Mouse (Mus musculus): Measurements from ENCODE around the gene Igf1r. TPM values are rescaled to one million over a fixed set of nuclear protein-coding genes. Genes with fewer than 3 reads are reported as not detected.

Gene Igf1r
- total RNA-seq, 4 experiments from 2014 or later: 7.5 to 9.4 (median 8.0) TPM

- peak; percentile 72 to 83 for DNase-seq (ENCODE audit: low spot score in 2 of 2)
Observed at GRCm38 (mm10) chr7:68223356-68223808, 270.8 kb downstream of the Igf1r start.

- no peak for DNase-seq (ENCODE audit: low spot score in 2 of 2)
Observed at GRCm38 (mm10) chr7:68224006-68224405, 271.4 kb downstream of the Igf1r start.

DNA sequence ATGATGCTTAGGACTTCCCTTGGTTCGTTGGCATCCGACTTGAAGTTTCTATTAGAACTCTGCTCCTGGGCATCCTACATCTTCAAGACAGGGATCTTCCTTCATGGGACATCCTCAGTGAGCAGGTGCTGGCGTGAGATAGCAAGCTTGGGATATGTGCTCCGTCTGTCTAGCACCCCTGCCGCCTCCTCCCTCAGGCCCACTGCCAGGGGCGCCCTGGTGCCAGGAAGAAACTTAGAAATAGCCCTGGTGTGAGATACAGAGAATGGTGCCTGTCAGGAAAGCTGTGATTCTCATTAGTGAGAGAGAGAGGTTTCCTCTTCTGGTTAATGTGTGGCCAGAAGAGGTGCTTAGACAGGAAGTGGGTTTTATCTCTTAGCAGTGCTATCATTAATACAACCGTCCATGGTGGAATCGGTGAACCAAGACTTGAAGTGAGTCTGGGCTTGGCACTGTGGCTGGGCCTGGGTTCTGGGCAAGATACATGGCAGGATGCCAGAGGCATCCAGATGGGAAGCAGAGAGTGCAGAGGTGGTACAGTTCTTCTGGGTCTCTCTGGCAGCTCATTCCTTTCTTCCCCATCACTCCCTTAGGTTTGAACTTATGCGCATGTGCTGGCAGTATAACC, 272.9 kb downstream of the Igf1r start:
- DNase-seq (ENCODE audit: low spot score in 2 of 2): no peak

GRCm38 (mm10) chr7:68227021-68227420, 274.4 kb downstream of the Igf1r start:
- no peak for DNase-seq (ENCODE audit: low spot score in 2 of 2)

DNA sequence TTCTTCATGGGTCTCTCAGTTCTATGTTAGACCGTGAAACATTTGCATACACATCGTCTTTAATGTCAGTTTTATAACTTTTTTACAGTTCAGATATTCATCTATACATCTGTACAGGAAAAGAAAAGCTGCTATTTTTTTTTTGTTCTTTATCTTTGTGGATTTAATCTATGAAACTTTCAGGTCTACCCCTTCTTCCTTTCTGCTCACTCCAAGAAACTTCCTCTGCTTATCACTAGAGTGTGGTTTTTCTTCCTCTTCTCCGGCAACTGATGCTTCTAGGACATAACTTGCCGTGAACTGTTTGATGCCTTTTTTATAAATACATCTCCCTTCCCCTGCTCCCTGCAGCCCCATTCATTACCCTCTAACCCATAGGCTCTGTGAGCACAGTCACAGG, 275.0 kb downstream of the Igf1r start:
- no peak for DNase-seq (ENCODE audit: low spot score in 2 of 2)

DNA sequence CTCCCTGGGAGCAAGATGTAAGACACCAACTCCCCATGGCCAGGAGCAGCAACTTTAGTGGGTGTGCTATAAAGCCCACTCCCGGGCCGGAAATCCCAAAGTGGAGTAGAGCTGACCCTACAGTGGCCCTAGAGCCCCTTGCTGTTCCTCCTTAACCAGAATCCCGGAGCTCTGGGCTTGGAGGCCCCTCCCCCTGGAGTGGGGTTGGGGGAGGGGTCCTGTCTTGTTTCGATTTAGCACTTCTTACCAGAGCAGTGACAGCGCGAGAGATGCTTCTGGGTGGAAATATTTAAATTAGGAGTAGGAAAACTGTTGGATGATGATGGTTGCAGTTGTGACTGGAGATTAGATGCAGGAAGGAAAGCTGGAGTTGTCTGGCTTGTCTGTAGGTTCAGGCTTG, 275.9 kb downstream of the Igf1r start:
- no peak for DNase-seq (ENCODE audit: low spot score in 2 of 2)

GRCm38 (mm10) chr7:68230831-68231230, 278.2 kb downstream of the Igf1r start:
- DNase-seq (ENCODE audit: low spot score in 2 of 2): no peak

DNA sequence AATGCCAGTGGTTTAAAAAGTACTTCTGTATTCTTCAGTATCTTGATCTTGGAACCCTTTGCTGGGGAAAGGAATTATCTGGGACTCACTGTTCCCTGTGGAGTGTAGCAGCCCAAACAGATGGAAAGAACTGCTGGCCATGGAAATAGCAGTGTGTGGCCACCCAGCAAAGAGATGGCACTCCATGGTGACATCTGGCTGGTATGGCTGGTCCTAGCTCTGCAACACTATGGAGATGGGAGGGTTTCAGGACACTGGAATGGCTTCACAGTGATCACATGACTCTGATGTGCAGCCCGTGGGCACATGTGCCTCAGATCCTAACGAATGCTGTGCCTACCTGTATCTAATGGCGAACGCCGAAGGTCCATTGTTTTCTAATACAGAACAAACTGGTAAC, 279.9 kb downstream of the Igf1r start:
- no peak for DNase-seq (ENCODE audit: low spot score in 2 of 2)

DNA sequence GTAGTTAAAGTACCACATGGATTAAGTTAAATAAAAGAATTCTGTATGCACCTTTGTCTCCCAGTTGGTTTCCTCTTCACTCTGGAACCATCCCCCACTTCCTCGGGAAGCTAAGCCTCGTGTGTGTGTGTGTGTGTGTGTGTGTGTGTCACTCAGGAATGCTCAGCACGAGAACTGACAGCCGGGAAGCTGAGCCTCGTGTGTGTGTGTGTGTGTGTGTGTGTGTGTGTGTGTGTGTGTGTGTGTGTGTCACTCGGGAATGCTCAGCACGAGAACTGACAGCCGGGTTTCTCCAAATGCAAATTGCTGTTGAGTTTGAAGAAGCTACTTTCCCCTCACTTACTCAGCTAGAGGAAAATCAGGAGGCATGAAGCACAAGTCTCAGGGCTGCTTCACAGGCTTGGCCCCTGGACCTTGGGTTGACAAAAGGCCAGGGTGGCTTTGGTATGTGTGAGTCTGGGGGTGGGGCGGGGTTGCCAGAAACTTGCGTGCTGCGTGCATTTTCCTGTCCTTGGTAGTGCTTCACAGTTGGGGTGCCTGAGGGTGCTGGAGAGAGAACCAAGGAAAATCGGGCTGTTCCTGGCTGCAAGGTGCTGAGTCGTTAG, 281.1 kb downstream of the Igf1r start:
- no peak for DNase-seq (ENCODE audit: low spot score in 2 of 2)

DNA sequence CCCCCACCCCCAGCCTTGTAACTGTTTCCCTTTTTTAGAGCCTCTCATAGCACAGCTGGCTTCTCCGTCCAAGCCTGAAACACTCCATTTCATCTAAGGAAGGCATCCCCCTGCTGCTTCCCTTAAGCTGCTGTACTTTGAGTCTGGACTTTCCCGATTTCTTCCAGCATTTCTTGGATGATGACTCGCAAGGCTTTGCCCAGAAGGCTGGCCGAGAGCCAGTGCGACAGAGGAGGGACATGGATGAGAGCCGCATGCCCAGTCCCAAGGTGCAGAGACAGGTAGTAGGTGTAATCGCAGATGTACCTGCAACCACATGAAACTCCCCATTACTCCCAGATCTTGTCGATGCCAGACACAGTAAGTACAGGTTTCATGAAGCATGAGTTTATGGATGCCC, 284.2 kb downstream of the Igf1r start:
- no peak for DNase-seq (ENCODE audit: low spot score in 2 of 2)

GRCm38 (mm10) chr7:68239220-68239827, 286.7 kb downstream of the Igf1r start:
- no peak for DNase-seq (ENCODE audit: low spot score in 2 of 2)

DNA sequence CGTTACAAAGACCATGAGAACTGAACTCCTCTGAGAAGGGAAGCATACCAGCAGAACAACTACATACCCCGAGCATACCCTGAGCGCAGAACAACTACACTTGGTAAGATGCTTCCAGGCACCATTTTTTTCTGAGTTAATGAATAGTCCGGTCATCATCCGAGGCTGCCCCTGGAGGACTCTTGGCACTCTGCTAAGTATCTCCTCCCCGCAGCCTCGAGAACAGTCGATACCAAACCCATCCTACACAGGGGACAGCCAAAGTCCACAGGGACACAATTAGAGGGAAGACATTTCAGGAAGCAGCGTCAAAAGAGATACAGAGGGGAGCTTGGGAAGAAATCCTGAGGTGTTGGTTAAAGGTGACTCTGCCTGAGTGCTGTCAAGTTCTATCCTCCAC, 288.6 kb downstream of the Igf1r start:
- no peak for DNase-seq (ENCODE audit: low spot score in 2 of 2)

- no peak for DNase-seq (ENCODE audit: low spot score in 2 of 2)
Observed at GRCm38 (mm10) chr7:68245681-68246080, 293.1 kb downstream of the Igf1r start.

DNA sequence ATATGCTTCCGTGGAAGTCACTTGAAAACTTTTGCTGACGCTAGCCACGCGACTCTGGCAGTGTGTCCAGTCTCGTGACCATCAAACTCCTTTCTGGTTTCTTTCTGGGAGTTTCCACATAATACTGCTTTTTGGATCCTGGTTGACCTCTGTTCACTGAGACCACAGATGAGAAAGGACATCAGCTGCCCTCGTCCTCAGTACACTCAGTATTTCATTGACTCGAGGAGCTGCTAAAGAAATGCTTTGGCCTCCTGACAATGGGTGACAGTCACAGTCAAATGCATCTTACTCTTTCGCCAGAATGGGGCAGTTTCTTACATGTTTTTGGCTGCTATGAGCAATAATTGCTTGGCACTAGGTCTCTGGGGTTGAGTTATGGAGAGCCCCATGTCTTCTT, 293.6 kb downstream of the Igf1r start:
- DNase-seq (ENCODE audit: low spot score in 2 of 2): no peak

GRCm38 (mm10) chr7:68250411-68250810, 297.8 kb downstream of the Igf1r start:
- no peak for DNase-seq (ENCODE audit: low spot score in 2 of 2)

DNA sequence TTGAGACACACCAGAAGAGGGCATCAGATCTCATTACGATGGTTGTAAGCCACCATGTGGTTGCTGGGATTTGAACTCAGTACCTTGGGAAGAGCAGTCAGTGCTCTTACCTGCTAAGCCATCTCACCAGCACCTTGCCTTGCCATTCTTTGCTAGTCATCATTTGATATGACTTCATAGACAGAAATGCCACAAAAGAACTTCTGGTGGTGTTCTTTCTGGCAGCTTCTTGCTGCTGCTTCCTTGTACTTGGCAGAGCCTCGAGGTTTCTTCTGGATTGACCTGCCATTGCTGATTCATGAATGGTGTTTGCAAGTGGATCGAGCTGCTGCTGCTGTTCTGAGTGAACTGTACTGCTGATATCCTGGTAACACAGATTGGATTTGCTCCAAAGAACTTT, 298.3 kb downstream of the Igf1r start:
- DNase-seq (ENCODE audit: low spot score in 2 of 2): no peak

- DNase-seq (ENCODE audit: low spot score in 2 of 2): no peak
Observed at GRCm38 (mm10) chr7:68257767-68258166, 305.1 kb downstream of the Igf1r start.

DNA sequence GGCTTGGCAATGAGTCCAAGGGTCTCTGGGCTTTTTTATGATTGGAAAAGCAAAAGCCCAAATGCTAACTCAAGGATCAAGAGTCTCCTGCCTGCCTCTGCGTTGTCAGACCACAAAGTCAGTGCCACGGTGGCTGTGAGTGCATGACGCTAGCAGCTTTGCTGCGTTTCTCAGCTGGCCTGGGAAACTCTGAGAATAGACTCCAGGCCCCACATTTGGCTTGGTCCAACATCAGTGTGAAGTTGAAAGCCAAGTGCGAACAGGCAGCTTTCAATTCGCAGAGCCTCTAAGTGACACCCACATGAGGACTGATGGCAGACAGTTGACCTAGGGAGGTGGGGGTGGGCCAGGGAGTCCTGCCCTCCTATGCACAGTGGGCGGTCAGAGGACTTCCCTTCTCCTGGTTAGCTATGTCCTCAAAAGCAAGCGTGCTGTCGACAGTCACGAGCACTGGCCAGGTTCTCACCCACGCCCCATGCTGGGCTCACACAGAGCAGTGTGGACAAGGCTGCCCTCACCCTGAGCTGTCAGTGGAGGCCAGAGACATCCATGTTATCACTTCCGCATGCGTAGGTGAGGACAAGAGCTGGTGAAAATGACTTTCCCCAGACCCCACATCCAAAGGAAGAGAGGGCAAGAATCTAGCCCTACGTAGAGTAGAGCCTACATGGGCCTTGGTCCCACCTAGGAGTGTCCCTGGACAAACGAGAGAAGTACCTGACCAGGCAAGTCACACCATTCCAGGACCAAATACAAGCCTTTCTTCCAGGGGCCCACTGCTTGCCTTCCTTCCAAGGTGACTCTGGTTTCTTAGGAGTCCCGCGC, 305.9 kb downstream of the Igf1r start:
- no peak for DNase-seq (ENCODE audit: low spot score in 2 of 2)

- no peak for DNase-seq (ENCODE audit: low spot score in 2 of 2)
Observed at GRCm38 (mm10) chr7:68259523-68260081, 307.0 kb downstream of the Igf1r start.

- DNase-seq (ENCODE audit: low spot score in 2 of 2): no peak
Observed at GRCm38 (mm10) chr7:68262612-68263200, 310.1 kb downstream of the Igf1r start.

DNA sequence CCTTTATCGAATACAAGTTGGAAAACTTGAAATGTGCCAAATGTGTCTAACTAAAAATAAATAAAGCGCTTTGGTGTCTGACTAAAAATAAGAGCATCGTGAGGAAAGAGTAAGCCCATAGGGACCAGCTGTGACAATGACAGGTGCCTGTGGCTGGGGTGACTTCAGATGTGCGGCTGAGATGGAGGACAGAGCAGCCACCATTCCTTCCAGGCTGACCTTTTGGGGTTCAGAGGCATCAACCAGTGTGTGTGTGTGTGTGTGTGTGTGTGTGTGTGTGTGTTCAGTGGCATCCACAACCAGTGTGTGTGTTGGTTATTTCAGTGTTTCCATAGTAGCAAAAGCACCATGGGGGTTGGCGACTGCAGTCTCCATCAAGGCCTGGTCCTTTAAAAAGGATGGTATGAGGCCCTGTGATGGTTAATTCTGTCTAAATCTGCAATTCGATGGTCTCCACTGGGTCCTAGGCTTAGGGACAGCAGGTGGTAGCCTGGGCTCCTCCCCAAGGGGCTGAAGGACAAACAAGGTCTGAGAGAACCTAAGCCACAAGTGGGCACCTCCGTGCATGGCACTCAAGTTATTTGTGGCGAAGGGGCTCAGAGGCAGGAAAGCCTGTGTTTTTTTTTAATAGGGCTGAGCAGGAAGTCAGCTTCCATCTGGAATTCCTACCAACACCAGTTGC, 310.9 kb downstream of the Igf1r start:
- no peak for DNase-seq (ENCODE audit: low spot score in 2 of 2)

Data from gastrocnemius, adult 8-10 months (tissue).